Mouse (Mus musculus) stomach, postnatal 0 days (tissue): Measurements from ENCODE around the gene Map4k3.

Source experiments
- CTCF ChIP-seq: IDR thresholded peaks from 2 replicates; pipeline ENCODE4 v1.5.1; 2016; ENCODE audit warnings: antibody characterized with exemption, low read depth, mild to moderate bottlenecking, moderate library complexity
- EP300 ChIP-seq: optimal IDR thresholded peaks from 2 replicates; pipeline ENCODE3; 2016; ENCODE audit warnings: antibody characterized with exemption

GRCm38 (mm10) chr17:80739421-80739820 is 11.1 kb upstream of the Map4k3 start:
- TF ChIP-seq CTCF (no peak), EP300 (no peak)
